Mouse (Mus musculus) midbrain, embryonic 10.5 days (tissue): ENCODE measurements around the gene Dennd1c. TPM values are rescaled to one million over a fixed set of nuclear protein-coding genes. Genes with fewer than 3 reads are reported as not detected.
A peak's percentile ranks its signal among the peaks of the same experiment; 100 is the strongest.
"Not testable (repeated sequence)": the region's sequence is repeated elsewhere in the genome, so short reads cannot be mapped to it uniquely, and the experiment has no call there.

ENCODE experiments used
- DNase-seq: peaks from one replicate; pipeline ENCODE4 v3.0.0-alpha.2; 2017; ENCODE audit warnings: low spot score
- H3K27ac ChIP-seq: fragments of 300-500 bp; sonication (generic); replicated peaks from 2 replicates; pipeline ENCODE4 v1.5.1; 2016; ENCODE audit warnings: mild to moderate bottlenecking
- H3K27me3 ChIP-seq: fragments of 300-500 bp; sonication (generic); 2 replicates; pipeline ENCODE4 v1.6.1; 2016; ENCODE audit warnings: low read depth, mild to moderate bottlenecking; ENCODE audit not compliant: poor library complexity, severe bottlenecking
- H3K36me3 ChIP-seq: fragments of 300-500 bp; sonication (generic); 2 replicates; pipeline ENCODE4 v1.6.1; 2016; ENCODE audit warnings: mild to moderate bottlenecking, moderate library complexity
- H3K4me1 ChIP-seq: fragments of 300-500 bp; sonication (generic); 2 replicates; pipeline ENCODE4 v1.6.1; 2016
- H3K4me3 ChIP-seq: fragments of 300-500 bp; sonication (generic); 2 replicates; pipeline ENCODE4 v1.5.1; 2016; ENCODE audit warnings: mild to moderate bottlenecking, moderate library complexity
- H3K9me3 ChIP-seq: fragments of 300-500 bp; sonication (generic); replicated peaks from 2 replicates; pipeline ENCODE4 v1.6.1; 2016; ENCODE audit warnings: mild to moderate bottlenecking
- WGBS: fragments of 180-500 bp; shearing (Covaris S2); methylation state at CpG from one replicate; pipeline ENCODE4 v1.1.7; 2016; 5-methylcytosine and 5-hydroxymethylcytosine counted together
- polyA plus RNA-seq: library from polyadenylated mRNA; unstranded; fragments of >200 nt; fragmentation: Nextera tagmentation; extraction: Ambion mirVana; gene quantifications from 2 replicates; pipeline ENCODE4 v1.2.1, GENCODE M21; 2016

Dennd1c gene
- polyA plus RNA-seq, 1 experiment from 2014 or later, result 1.5 TPM

DNA sequence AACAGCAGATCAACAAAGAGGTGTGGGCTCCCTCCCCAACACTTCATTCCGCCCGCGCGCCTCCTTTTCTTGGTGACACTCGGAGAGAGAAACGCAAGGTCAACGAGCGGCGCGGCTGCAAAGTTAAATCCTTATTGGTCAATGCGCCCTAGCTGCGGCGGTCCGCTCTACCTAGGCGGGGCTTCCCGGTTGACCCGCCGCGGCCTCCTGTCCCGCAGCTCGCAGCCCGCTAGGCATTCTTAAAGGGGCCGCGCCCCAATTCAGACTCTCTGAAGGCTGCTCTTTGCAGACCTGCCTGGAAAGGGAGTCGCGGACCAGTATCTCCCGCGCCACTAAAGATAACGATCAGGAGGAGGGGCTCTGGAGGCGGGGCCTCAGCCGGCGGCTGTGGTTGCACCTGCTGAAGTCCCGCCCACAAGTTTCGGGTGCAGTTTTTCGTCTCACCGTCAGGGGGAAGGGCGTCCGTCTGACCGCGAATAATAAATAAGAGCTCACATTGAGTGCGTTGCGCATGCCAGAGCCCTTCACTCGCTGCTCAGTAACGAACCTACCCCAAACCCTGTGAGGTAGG, 18.0 kb downstream of the Dennd1c start:
- WGBS, result under 1% methylated on average over 44 of the region's 44 CpGs

DNA sequence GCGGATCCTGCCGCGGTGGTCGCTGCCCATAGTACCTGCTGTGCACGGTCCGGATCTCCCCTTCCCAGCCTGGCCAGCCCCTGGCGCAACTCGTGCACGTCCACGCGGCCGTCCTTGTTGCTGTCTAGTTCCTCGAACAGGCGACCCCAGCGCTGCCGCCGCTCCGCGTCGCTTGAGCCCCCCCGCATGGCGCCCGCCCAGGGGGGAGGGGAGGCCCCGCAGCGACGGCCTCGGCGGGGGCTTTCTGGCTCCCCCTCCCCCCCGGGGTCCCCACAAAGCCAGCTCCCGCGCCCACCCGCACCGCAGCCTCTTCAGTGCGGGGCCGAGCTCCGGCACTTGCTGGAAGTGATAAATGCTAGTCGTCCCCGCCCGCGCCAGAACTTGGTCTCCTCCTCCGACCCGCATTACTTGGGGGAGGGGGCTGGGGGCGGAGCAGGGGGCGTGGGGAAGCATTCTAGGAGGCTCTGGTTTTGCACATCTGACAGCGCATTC, 18.8 kb downstream of the Dennd1c start, which contains the start of gene Slc25a23:
Gene Slc25a23, minus strand, starts transcription at position 378 of the 492 bp plus-strand sequence.
- H3K4me3 ChIP-seq, result peak within 1 kb of the TSS; percentile 91
- H3K27me3 ChIP-seq, result peaks cover 40% of the 10 kb centered on the region
- peak; percentile 88 for DNase-seq
- peak within 1 kb of the TSS; percentile 93 for H3K27ac ChIP-seq
- no peaks in the 10 kb centered on the region for H3K9me3 ChIP-seq
- peaks cover 46% of the 10 kb centered on the region for H3K4me1 ChIP-seq
- under 1% methylated on average over 45 of the region's 45 CpGs for WGBS
- H3K36me3 ChIP-seq, result peaks cover 28% of the 10 kb centered on the region

More for the DNA sequence above, 18.0 kb downstream of the Dennd1c start:
- peaks cover 20% of the 10 kb centered on the region for H3K36me3 ChIP-seq
- peak overlapping the region; percentile 93 for H3K27ac ChIP-seq
- H3K4me3 ChIP-seq, result peak overlapping the region; percentile 91
- H3K9me3 ChIP-seq, result no peaks in the 10 kb centered on the region
- peaks cover 48% of the 10 kb centered on the region for H3K27me3 ChIP-seq
- peak; percentile 96 for DNase-seq
- H3K4me1 ChIP-seq, result peaks cover 46% of the 10 kb centered on the region

DNA sequence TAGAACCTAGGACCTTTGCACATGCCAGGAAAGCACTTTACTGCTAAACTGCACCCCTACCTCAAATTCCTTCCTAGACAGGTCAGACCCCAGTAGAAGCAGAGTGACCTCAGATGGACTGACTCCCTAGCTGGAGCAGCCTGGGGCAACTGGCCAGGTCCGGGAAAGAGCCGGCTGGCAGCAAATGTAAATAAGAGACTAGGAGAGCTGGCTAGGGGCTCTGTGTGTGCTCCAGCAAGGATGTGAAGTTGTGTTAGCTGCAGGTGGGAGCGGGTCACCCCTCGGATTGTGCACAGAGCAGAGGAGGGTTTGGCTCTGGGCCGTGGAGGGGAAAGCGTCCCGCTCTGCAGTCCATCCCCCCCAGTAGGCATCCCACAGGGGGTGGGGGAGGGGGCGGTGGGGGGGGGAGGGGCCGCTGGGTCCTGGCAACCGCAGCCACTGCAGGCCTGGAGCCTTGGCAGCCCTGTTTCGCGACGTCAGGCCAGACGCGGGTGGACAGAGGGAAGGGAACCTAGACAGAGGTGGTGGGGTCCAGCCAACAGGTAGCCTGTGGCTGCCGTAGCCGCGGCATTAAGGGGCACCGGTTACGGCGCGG, 19.3 kb downstream of the Dennd1c start, which contains the start of gene Crb3:
Gene Crb3, plus strand, starts transcription at position 215 of the 595 bp plus-strand sequence.
- Histone ChIP-seq H3K4me3 (peak within 1 kb of the TSS; percentile 91), H3K4me1 (peaks cover 46% of the 10 kb centered on the region), H3K36me3 (peaks cover 33% of the 10 kb centered on the region), H3K27me3 (peaks cover 35% of the 10 kb centered on the region), H3K9me3 (no peaks in the 10 kb centered on the region), H3K27ac (peak within 1 kb of the TSS; percentile 93)
- DNase-seq, result no peak
- under 1% methylated on average over 17 of the region's 22 CpGs for WGBS

DNA sequence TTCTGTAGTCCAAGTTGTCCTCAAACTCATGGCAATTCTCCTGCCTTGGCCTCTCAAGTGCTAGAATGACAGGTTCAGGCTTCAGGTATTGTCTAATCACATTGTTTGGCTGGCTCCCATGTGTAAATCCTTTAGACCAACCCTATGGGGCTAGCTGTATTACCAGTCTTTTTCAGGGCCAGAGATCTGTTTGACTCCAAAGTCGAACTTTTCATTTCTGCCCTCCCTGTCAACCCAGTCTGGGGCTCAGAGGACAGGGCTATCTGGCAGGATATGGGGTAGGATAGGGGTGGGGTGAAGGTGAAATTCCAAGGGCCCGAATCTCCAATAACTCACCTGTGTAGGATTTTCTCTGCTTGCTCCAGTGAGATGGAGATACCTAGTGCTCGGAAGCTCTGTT, 22.1 kb downstream of the Dennd1c start:
- H3K9me3 ChIP-seq, result no peaks in the 10 kb centered on the region
- peaks cover 33% of the 10 kb centered on the region for H3K4me1 ChIP-seq
- H3K36me3 ChIP-seq, result peaks cover 60% of the 10 kb centered on the region
- WGBS, result 91% methylated on average over 3 of the region's 3 CpGs
- DNase-seq, result no peak
- no peak overlapping the region for H3K4me3 ChIP-seq
- H3K27ac ChIP-seq, result no peak overlapping the region
- peaks cover 9% of the 10 kb centered on the region for H3K27me3 ChIP-seq

DNA sequence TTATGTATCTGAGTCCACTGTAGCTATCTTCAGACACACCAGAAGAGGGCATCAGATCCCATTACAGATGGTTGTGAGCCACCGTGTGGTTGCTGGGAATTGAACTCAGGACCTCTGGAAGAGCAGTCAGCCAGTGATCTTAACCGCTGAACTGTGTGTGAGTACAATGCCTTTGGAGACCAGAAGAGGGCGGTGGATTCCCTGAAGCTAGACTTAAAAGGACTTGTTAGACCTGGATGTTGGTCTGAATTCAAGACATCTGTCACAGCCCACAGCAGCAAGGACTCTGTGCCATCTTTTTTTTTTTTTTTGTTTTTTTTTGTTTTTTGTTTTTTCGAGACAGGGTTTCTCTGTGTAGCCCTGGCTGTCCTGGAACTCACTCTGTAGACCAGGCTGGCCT, 26.6 kb downstream of the Dennd1c start:
- H3K4me3 ChIP-seq, H3K4me1 ChIP-seq, H3K27ac ChIP-seq, H3K9me3 ChIP-seq, DNase-seq, H3K27me3 ChIP-seq: not testable (repeated sequence)
- peaks cover 94% of the 10 kb centered on the region for H3K36me3 ChIP-seq
- WGBS, result 75% methylated on average over 4 of the region's 4 CpGs

DNA sequence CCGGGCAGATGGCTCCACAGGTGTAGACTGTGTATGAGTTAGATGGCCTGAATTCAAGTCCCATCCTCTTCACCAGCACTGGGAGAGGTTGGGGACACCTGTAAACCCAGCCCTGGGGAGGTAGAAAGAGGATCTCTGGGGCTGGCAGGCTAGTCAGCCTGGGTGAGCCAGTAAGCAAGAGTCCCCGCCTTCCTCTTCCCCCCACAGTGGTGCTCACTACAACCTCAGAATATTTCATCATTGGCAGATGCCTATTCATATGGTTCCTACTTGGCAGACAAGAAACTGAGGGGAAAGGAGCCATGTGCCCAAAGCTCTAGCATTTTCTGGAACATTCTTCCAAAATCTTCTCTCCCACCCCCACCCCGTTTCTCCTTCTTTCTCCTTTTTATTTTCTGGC, 29.5 kb downstream of the Dennd1c start:
- no peaks in the 10 kb centered on the region for H3K9me3 ChIP-seq
- no peaks in the 10 kb centered on the region for H3K27me3 ChIP-seq
- H3K4me1 ChIP-seq, result no peaks in the 10 kb centered on the region; the same call in 1 of the 2 replicates
- 90% methylated on average over 3 of the region's 3 CpGs for WGBS
- H3K27ac ChIP-seq, result no peak overlapping the region
- no peak for DNase-seq
- no peak overlapping the region for H3K4me3 ChIP-seq
- peaks cover 87% of the 10 kb centered on the region for H3K36me3 ChIP-seq

DNA sequence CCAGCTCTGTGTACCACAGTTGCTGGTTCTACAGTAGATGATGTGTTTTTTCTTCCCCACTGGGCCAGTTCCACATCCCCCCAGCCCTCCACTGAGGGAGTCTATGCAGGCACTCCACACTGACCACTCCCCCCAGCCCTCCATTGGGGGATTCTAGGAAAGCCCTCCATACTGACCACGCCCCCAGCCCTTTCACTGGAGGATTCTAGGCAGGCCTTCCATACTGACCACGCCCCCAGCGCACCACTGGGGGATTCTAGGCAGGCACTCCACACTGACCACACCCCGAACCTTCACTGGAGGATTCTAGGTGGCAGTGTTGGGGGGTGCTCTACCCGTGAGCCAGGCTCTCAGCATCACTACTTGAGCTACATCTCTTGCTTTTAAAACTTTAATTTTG, 30.9 kb downstream of the Dennd1c start:
- peaks cover 72% of the 10 kb centered on the region for H3K36me3 ChIP-seq

DNA sequence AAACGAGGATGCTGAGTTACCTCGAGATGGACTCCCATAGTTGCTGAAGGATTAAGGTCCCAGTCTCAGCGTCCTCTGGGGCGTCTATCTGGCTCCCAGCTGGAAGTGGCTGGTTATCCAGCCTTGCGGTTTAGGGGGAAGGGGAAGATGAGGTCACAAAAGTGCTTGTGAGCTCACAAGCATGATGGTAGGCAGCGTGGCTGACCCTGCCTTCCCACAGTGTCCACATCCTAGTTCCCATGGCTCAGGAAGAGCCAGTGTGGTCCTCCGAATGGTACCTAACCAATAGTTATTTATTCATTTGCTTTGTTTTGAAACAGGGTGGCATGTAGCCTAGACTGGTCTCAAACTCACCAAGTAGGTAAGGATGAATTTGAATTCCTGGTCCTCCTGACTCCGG, 36.8 kb downstream of the Dennd1c start, which contains the start of gene Slc25a41:
Gene Slc25a41, minus strand, starts transcription at position 101 of the 400 bp plus-strand sequence.
- no peak for DNase-seq
- H3K27me3 ChIP-seq, result peaks cover 31% of the 10 kb centered on the region
- no peak within 1 kb of the TSS for H3K27ac ChIP-seq
- peaks cover 20% of the 10 kb centered on the region for H3K36me3 ChIP-seq
- H3K9me3 ChIP-seq, result no peaks in the 10 kb centered on the region
- peaks cover 6% of the 10 kb centered on the region; the same call in 1 of the 2 replicates for H3K4me1 ChIP-seq
- no peak within 1 kb of the TSS for H3K4me3 ChIP-seq
- WGBS, result 70% methylated on average over 8 of the region's 8 CpGs

More for the DNA sequence above, 30.9 kb downstream of the Dennd1c start:
- no peak for DNase-seq
- Histone ChIP-seq H3K27ac (no peak overlapping the region), H3K4me1 (no peaks in the 10 kb centered on the region; the same call in 1 of the 2 replicates), H3K9me3 (no peaks in the 10 kb centered on the region), H3K27me3 (no peaks in the 10 kb centered on the region), H3K4me3 (no peak overlapping the region)
- 35% methylated on average over 5 of the region's 5 CpGs for WGBS

DNA sequence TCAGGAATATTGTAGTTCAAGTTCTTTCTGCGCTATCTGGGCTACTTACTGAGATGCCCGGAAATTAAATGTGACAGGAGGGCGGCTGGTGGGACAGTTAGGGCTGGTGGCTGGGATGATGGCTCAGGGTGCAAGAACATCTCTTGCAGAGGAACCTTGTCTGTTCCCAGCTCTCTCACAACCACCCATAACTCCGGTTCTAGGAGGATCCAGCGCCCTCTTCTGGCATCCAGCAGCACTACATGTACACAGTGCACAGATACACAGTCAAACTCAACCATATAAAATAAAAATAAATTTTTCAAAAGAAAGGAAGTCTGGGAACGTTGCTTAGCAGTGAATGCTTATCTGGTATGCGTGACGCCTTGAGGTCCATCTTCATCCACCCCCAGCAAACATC, 39.3 kb downstream of the Dennd1c start:
- H3K27me3 ChIP-seq, result peaks cover 32% of the 10 kb centered on the region
- no peaks in the 10 kb centered on the region for H3K36me3 ChIP-seq
- no peak overlapping the region for H3K4me3 ChIP-seq
- H3K27ac ChIP-seq, result no peak overlapping the region
- no peak for DNase-seq
- 41% methylated on average over 8 of the region's 8 CpGs for WGBS
- peaks cover 6% of the 10 kb centered on the region; the same call in 1 of the 2 replicates for H3K4me1 ChIP-seq
- H3K9me3 ChIP-seq, result no peaks in the 10 kb centered on the region

DNA sequence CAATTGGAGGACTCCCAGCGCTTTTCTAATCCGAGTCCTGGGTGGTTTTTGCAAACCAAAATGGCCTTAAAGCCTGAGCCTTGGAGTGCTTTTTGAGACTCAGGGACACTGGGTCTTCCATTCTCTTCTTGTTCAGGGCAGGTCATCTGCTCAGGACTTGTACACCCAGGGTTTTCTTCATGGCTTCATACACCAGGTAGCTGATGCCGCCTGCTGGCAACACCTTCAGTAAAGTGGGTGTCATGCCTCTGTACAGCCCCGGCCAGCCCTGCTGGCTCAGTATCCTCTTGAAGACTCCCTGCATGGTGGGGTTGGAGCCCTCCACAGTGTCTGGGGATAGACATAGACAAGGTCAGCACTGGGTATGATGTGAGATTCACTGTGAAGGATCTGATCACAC, 45.5 kb downstream of the Dennd1c start:
- peaks cover 27% of the 10 kb centered on the region for H3K4me1 ChIP-seq

DNA sequence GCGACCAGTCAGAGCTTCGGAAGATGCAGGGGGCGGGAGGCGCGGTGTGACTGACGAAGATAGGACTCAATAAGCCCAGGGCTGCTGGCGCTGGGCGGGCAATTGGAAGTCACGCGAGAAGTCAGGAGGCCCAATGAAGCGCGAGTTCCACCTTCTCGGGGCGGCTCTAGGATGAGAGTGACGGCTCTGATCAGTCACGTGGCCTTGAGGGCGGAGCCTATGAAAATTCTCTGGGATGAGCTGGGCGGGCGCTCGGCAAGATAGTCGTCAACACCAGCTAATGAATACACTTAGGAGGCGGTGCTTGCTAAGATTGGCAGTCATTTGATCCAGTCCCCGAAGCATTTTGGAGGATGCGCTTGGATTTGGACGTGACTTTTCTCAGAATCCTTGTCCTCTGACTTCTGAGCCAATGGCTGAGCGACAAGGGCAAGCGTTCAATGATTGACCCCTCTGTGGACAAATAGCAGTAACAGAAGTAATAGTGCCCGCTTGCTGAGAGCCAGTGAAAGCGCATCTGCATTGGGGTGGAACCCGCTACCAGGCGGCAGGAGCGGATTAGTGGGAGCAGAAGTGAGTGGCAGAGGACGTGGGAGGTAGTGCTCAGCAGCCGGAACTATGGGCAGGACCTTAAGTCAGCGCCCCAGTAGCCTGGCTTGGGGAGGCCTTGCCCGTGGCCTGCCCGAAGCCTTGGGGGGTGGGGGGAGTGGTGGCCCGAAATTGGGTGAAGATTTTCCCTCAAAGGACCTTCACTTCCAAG, 46.5 kb downstream of the Dennd1c start:
- H3K36me3 ChIP-seq, result peaks cover 31% of the 10 kb centered on the region
- H3K4me1 ChIP-seq, result peaks cover 27% of the 10 kb centered on the region
- H3K27ac ChIP-seq, result peak overlapping the region; percentile 99
- peak; percentile 100 for DNase-seq
- no peaks in the 10 kb centered on the region for H3K9me3 ChIP-seq
- under 1% methylated on average over 38 of the region's 38 CpGs for WGBS
- peak overlapping the region; percentile 87 for H3K4me3 ChIP-seq
- peaks cover 4% of the 10 kb centered on the region; the same call in 1 of the 2 replicates for H3K27me3 ChIP-seq

More for the DNA sequence above, 45.5 kb downstream of the Dennd1c start:
- Histone ChIP-seq H3K9me3 (no peaks in the 10 kb centered on the region), H3K27ac (peak overlapping the region; percentile 99), H3K27me3 (peaks cover 12% of the 10 kb centered on the region), H3K4me3 (peak overlapping the region; percentile 87), H3K36me3 (peaks cover 21% of the 10 kb centered on the region)
- WGBS, result 87% methylated on average over 4 of the region's 4 CpGs
- DNase-seq, result no peak

DNA sequence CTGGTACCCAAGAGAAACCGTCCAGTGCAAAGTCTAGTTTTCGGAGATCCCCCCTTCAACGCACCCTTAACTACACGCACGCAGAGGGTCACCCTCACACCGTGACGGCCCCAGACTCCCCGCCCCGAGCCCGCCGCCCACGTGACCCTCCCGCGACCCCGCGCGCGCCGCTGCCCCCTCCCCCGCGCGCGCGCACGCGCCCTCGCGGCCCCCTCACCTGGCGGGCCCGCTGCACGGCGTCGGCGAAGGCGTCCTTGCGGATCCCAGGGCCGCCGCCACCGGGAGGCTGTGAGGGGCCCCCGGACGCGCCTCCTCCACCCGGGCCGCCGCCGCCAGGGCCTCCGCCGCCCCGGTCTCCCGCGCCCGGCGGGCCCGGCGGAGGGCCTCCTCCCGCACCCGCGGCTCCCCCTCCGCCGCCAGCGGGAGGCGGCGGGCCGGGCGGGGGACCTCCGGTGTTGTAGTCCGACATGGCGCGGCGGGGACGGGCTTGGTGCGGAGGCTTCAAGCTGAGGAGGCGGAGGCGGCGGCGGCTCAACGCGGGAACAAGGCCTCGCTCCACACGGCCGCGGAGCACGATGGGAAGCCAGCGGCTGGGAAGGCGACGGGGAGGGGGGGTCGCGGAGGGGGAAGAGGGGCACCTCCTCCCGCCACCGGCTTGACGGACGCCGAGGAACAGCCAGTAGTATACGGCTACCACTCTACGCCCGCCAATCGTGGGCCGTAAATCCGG, 47.2 kb downstream of the Dennd1c start, which contains the start of gene Khsrp:
Gene Khsrp, minus strand, starts transcription at position 592 of the 730 bp plus-strand sequence.
- Histone ChIP-seq H3K27me3 (no peaks in the 10 kb centered on the region), H3K36me3 (peaks cover 38% of the 10 kb centered on the region), H3K4me3 (peak within 1 kb of the TSS; percentile 87), H3K27ac (peak within 1 kb of the TSS; percentile 99), H3K9me3 (no peaks in the 10 kb centered on the region), H3K4me1 (peaks cover 27% of the 10 kb centered on the region)
- peak; percentile 65 for DNase-seq
- whole genome bisulfite sequencing, result under 1% methylated on average over 92 of the region's 99 CpGs
